Mouse (Mus musculus): Measurements from ENCODE around the gene Nfyc. TPM values are rescaled to one million over a fixed set of nuclear protein-coding genes. Genes with fewer than 3 reads are reported as not detected.

The Nfyc gene
- 81.7 to 86.2 TPM (median 85.0 TPM) in 4 replicates for total RNA-seq (2023)

DNA sequence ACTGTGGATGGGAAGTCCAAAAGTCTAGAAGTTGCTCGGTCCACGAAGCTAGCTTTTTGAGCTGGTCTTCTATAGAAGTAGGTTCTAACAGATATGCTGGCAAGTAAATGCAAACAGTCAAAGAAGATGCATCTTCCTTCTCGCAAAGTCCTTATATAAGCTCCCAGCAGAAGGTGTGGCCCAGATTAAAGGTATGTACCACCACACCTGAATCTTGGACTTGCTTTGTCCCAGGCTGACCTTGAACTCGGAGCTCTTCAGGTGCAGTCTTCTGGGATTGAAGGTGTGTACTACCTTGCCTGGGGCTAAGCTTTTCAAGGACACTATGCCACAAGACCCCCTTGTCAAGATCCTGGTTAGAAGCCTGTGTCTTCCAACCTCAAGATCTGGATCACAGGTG, at the start of gene Nfyc:
Gene Nfyc, minus strand, starts transcription at position 101 of the 400 bp plus-strand sequence.

DNA sequence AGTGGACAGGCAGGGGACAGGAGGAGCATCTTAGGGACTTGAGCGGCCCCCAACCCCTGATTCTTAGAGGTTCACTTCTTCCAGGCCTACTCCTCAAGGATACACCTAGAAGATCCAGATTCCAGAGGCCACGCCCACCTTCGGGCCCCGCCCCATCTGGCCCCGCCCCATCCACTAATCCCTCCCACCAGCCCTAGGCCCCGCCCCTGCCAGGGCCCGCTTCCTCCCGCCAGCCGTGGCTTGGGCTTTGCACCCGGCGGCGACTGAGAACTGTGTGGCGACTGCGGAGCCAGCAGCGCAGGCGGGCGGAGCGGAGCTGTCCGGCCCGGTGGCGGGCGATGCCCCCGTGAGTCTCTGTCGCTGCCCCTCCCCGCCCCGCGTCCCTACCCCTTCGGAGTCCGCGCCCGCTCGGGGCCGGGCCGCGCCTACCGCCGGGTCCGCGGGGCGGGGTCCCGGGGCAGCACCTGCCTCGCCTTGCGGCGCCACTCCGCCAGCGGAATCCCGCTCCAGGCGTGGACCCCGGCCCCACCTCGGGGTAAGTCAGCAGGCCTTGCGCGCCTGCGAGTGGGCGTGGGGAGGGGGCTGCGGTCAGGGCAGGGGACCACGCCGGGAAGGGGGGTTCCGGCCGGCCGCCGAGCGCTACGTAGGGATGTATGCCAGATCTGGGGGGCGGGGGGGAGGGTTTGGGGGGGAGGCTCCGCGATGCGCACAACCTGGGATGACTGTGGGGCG, 23.4 kb upstream of the Nfyc start, which contains the start of gene Rims3:
Gene Rims3, plus strand, starts transcription at position 229 of the 732 bp plus-strand sequence.

DNA sequence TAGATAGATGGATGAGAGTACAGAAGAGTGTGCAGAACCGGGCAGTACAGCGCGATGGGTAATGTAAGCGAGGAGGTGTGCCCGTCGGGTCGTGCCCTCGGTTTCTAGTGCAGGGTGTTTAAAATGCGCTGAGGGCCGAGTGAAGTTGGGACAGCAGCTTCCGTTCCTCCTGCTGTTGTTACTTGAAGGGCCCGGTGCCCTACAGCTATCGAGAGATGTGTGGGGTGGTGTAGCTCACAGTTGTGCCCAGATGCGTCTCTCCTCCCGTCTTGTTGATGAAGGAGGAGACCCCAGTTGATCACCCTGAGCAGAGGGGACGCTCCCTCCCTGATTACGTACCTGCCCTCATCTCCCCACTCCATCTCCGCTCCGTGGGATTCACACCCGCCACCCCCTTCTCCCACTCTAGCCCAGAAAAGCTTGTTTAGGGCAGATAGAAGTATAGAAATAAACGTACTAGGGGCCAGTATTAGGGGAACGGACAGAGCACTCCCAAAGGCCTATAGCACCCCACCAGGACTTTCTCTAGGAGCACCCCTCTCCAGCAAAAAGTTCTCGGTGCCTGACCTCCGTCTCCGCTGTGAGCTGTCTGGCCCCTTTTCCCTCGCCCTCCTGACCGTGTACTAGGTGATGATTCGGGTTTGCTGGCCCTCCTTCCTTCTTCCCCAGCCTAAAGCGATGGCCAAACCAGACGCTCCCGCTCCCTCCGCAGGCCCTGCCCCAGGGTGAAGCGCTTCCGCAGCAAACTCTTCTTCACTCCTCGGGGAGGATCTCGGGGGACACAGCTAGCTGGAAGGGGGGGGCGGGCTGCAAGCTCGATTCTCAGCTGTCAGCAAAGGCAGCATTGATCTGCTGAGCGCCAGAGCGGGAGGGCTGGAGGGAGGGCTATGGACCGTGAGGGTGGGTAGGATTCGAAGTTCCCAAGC, 83.2 kb downstream of the Nfyc start, which contains the start of gene Kcnq4:
Gene Kcnq4, minus strand, starts transcription at position 672 of the 926 bp plus-strand sequence.

Other genes starting within 250 kb of the Nfyc start
- not detected in 4 replicates for gene Gm8439, start 242.8 kb downstream of the Nfyc start, total RNA-seq (2023)
- gene Cited4, start 165.0 kb downstream of the Nfyc start, total RNA-seq (2023): not detected in 4 replicates
- not detected in 4 replicates for gene Kcnq4, start 83.0 kb downstream of the Nfyc start, total RNA-seq (2023)
- gene Rims3, start 23.2 kb upstream of the Nfyc start, total RNA-seq (2023): 0.55 to 1.6 TPM (median 0.75 TPM) in 4 replicates
- 5.7 to 10.3 TPM (median 7.8 TPM) in 4 replicates for gene Exo5, start 93.4 kb upstream of the Nfyc start, total RNA-seq (2023)
- gene Zfp69, start 120.1 kb upstream of the Nfyc start, total RNA-seq (2023): 5.9 to 13.8 TPM (median 9.0 TPM) in 4 replicates
- 359 to 364 TPM (median 363 TPM) in 4 replicates for gene Smap2, start 185.7 kb upstream of the Nfyc start, total RNA-seq (2023)
- not detected in 4 replicates for gene Col9a2, start 207.8 kb upstream of the Nfyc start, total RNA-seq (2023)